Mouse (Mus musculus): ENCODE measurements around the gene Cdsn.

- TF ChIP-seq CTCF (IDR thresholded peaks at IDR 0.05; ENCODE audit: insufficient read depth, low read length): no peak
- TF ChIP-seq POLR2A (IDR thresholded peaks at IDR 0.05; ENCODE audit: borderline replicate concordance, extremely low read depth, low read depth, low read length): no peak
These were observed 2.4 kb downstream of the Cdsn start for GRCm38 (mm10) chr17:35554321-35554720.

Measured in lung, adult 2 months (tissue).